Mouse (Mus musculus) heart, embryonic 16.5 days (tissue): Measurements from ENCODE around the gene Cit. TPM values are rescaled to one million over a fixed set of nuclear protein-coding genes. Genes with fewer than 3 reads are reported as not detected.

Experiments
- ATAC-seq: fragments of 200-750 bp; cut with Nextera tagmentation; replicated peaks from 2 replicates; pipeline ENCODE4 v1.8.0; 2017; ENCODE audit warnings: moderate number of reproducible peaks; ENCODE audit not compliant: insufficient read depth, low FRiP score; ENCODE audit errors: extremely low read depth
- H3K27ac ChIP-seq: fragments of 300-500 bp; sonication (generic); 2 replicates; pipeline ENCODE4 v1.5.1; 2014; ENCODE audit warnings: mild to moderate bottlenecking, low read length, control low read depth, moderate library complexity
- H3K27me3 ChIP-seq: fragments of 300-500 bp; sonication (generic); 2 replicates; pipeline ENCODE4 v1.6.1; 2014; ENCODE audit warnings: low read length, mixed read lengths; ENCODE audit not compliant: control insufficient read depth, insufficient read depth
- H3K36me3 ChIP-seq: fragments of 300-500 bp; sonication (generic); 2 replicates; pipeline ENCODE4 v1.6.1; 2014; ENCODE audit not compliant: control insufficient read depth, insufficient read depth
- H3K4me1 ChIP-seq: fragments of 300-500 bp; sonication (generic); 2 replicates; pipeline ENCODE4 v1.6.1; 2014; ENCODE audit warnings: low read length, mixed read lengths; ENCODE audit not compliant: control insufficient read depth, insufficient read depth
- H3K4me2 ChIP-seq: fragments of 300-500 bp; sonication (generic); 2 replicates; pipeline ENCODE4 v1.6.1; 2014; ENCODE audit warnings: low read depth, mild to moderate bottlenecking, control low read depth, low read length
- H3K4me3 ChIP-seq: fragments of 300-500 bp; sonication (generic); 2 replicates; pipeline ENCODE4 v1.5.1; 2014; ENCODE audit warnings: mild to moderate bottlenecking, control low read depth, low read length
- H3K9ac ChIP-seq: fragments of 300-500 bp; sonication (generic); 2 replicates; pipeline ENCODE4 v1.6.1; 2014; ENCODE audit warnings: low read length, control low read depth
- H3K9me3 ChIP-seq: fragments of 300-500 bp; sonication (generic); replicated peaks from 2 replicates; pipeline ENCODE4 v1.6.1; 2016; ENCODE audit warnings: low read length; ENCODE audit not compliant: control insufficient read depth
- WGBS: fragments of 180-500 bp; shearing (Covaris S2); extraction: QIAGEN DNeasy Blood & Tissue Kit; methylation state at CpG from one replicate; pipeline ENCODE4 v1.1.7; 2014; 5-methylcytosine and 5-hydroxymethylcytosine counted together
- polyA plus RNA-seq: library from polyadenylated mRNA; unstranded; fragments of >200 nt; fragmentation: Nextera tagmentation; extraction: Ambion mirVana; gene quantifications from 2 replicates; pipeline ENCODE4 v1.2.1, GENCODE M21; 2015

Gene Cit
- polyA plus RNA-seq, 1 experiment from 2014 or later: 21.7 TPM

GRCm38 (mm10) chr5:115957177-115957576 is 112.1 kb downstream of the Cit start:
- no peak overlapping the region for H3K9ac ChIP-seq
- H3K36me3 ChIP-seq: peaks cover 45% of the 10 kb centered on the region
- no peak overlapping the region for H3K4me2 ChIP-seq
- H3K4me1 ChIP-seq: no peaks in the 10 kb centered on the region
- no peak overlapping the region for H3K4me3 ChIP-seq
- no peak for ATAC-seq
- H3K9me3 ChIP-seq: 0 out of 2 replicates have a peak, but pooled peaks cover 7% of the 10 kb centered on the region
- 97% methylated on average over 6 of the region's 6 CpGs for WGBS
- no peaks in the 10 kb centered on the region for H3K27me3 ChIP-seq
- H3K27ac ChIP-seq: no peak overlapping the region

DNA sequence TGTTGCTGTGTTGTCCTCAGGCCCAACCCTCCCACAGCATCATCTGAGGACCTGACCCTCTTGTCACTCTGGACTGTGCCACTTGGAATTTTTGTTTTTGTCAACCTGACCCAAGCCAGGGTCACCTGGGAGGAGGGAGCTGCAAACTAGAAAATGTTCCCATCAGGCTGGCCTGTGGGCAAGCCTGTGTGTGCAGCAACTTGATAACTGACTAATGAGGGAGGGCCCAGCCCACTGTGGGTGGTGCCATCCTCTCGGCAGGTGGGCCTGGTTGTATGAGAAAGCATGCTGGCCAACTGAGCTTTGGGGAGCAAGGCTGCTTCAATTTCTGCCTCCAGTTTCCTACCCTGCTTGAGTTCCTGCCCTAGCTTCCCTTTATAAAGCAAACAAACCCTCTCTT is 113.3 kb downstream of the Cit start:
- H3K4me1 ChIP-seq: no peaks in the 10 kb centered on the region
- WGBS: 83% methylated on average over 1 of the region's 1 CpGs
- H3K36me3 ChIP-seq: peaks cover 35% of the 10 kb centered on the region
- no peak for ATAC-seq
- H3K9ac ChIP-seq: no peak overlapping the region
- no peak overlapping the region for H3K4me3 ChIP-seq
- H3K27me3 ChIP-seq: no peaks in the 10 kb centered on the region
- H3K27ac ChIP-seq: no peak overlapping the region
- 0 out of 2 replicates have a peak, but pooled peaks cover 7% of the 10 kb centered on the region for H3K9me3 ChIP-seq
- H3K4me2 ChIP-seq: no peak overlapping the region

DNA sequence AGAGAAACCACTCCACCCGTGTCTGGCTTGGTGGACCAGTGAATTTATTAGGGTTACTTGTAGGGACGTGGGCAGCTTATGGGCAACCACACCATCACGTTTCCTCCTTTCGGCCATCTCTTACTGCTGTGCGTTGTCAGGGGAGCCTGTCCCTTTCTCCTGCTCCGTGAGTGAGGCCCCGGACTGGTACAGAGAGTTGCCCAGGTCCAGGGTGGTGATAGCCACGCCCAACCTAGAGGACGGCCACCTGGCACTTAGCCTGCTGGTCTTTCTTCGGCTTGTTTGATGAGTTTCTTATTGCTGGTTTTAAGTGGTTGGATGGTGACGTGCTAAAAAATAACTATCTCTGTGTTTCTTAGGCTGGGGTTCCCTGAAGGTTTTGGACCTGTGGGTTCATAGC is 113.7 kb downstream of the Cit start:
- Histone ChIP-seq H3K9ac (no peak overlapping the region), H3K27me3 (no peaks in the 10 kb centered on the region), H3K4me2 (no peak overlapping the region), H3K4me1 (no peaks in the 10 kb centered on the region), H3K36me3 (peaks cover 30% of the 10 kb centered on the region), H3K4me3 (no peak overlapping the region), H3K9me3 (0 out of 2 replicates have a peak, but pooled peaks cover 7% of the 10 kb centered on the region), H3K27ac (no peak overlapping the region)
- 84% methylated on average over 11 of the region's 11 CpGs for WGBS
- ATAC-seq: no peak

GRCm38 (mm10) chr5:115961809-115962208 is 116.7 kb downstream of the Cit start:
- Histone ChIP-seq H3K27me3 (no peaks in the 10 kb centered on the region), H3K9ac (no peak overlapping the region), H3K9me3 (0 out of 2 replicates have a peak, but pooled peaks cover 4% of the 10 kb centered on the region), H3K4me2 (no peak overlapping the region), H3K36me3 (peaks cover 11% of the 10 kb centered on the region), H3K27ac (no peak overlapping the region), H3K4me1 (no peaks in the 10 kb centered on the region), H3K4me3 (no peak overlapping the region)
- 88% methylated on average over 9 of the region's 9 CpGs for WGBS
- ATAC-seq: no peak

DNA sequence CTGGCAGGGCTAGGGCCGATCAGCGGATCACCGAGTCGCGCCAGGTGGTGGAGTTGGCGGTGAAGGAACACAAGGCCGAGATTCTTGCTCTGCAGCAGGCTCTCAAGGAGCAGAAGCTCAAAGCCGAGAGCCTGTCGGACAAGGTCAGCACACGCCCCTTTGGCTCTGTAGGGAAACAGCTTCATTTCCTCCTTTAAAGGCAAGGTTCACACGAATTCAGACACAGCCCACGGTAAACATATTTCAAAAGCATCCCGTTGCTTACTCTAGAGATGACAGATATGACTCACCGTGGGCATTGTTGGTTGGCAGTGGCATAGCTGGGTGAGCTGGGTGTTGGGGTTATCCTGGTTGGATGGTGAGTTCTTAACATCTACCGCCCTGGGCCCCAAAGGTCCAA is 126.2 kb downstream of the Cit start:
- Histone ChIP-seq H3K36me3 (peaks cover 14% of the 10 kb centered on the region; the same call in 1 of the 2 replicates), H3K9ac (no peak overlapping the region), H3K4me2 (no peak overlapping the region), H3K27ac (no peak overlapping the region), H3K27me3 (no peaks in the 10 kb centered on the region), H3K4me3 (no peak overlapping the region), H3K9me3 (no peaks in the 10 kb centered on the region), H3K4me1 (no peaks in the 10 kb centered on the region)
- no peak for ATAC-seq
- WGBS: 86% methylated on average over 15 of the region's 15 CpGs

DNA sequence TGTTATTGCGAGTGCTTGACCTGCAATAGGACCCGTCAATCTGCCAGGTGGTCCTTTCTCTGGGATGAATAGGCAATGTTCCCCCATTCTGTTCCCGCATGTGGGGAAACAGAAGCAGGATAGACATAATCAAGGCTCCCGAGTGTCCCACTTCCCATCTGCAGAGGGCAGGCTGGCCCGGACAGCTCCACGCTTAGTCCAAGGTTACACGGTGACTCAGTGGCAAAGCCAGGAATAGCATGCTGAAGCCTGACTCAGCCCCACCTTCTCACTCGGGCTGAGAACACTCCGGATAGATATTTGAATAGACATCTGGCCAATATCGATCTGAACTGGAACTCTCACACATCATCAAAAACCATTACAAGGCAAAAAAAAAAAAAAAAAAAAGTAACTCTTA is 130.6 kb downstream of the Cit start:
- Histone ChIP-seq H3K27me3 (no peaks in the 10 kb centered on the region), H3K36me3 (peaks cover 14% of the 10 kb centered on the region; the same call in 1 of the 2 replicates), H3K4me2 (no peak overlapping the region), H3K4me3 (no peak overlapping the region), H3K9me3 (no peaks in the 10 kb centered on the region), H3K4me1 (no peaks in the 10 kb centered on the region), H3K9ac (no peak overlapping the region), H3K27ac (no peak overlapping the region)
- no peak for ATAC-seq
- 80% methylated on average over 10 of the region's 10 CpGs for WGBS

GRCm38 (mm10) chr5:115976446-115976845 is 131.4 kb downstream of the Cit start:
- H3K4me2 ChIP-seq: no peak overlapping the region
- H3K36me3 ChIP-seq: peaks cover 9% of the 10 kb centered on the region; the same call in 1 of the 2 replicates
- no peak for ATAC-seq
- 94% methylated on average over 5 of the region's 5 CpGs for WGBS
- no peaks in the 10 kb centered on the region for H3K4me1 ChIP-seq
- H3K9ac ChIP-seq: no peak overlapping the region
- H3K27ac ChIP-seq: no peak overlapping the region
- no peaks in the 10 kb centered on the region for H3K27me3 ChIP-seq
- H3K9me3 ChIP-seq: no peaks in the 10 kb centered on the region
- no peak overlapping the region for H3K4me3 ChIP-seq

DNA sequence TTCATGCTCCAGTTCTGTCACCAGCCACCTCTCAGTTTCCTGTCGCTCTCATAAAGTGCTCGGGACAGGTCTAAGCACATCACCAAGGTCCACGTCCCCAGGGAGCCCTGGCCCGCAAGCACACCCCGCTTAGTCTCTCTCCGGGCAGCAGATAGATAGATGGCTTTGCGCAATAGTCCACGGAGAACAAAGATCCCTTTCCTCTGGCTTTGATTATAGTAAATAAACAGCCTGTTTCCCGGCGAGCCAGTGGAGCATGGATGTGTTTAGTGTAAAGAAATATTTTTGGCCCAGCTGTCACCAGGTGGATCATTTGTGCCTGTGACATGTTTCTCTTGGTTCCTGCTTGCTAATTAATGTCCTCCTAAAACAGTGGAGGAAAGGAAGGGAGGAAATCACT is 132.2 kb downstream of the Cit start:
- Histone ChIP-seq H3K36me3 (peaks cover 9% of the 10 kb centered on the region; the same call in 1 of the 2 replicates), H3K27me3 (no peaks in the 10 kb centered on the region), H3K9ac (no peak overlapping the region), H3K4me3 (no peak overlapping the region), H3K4me1 (no peaks in the 10 kb centered on the region), H3K27ac (peak overlapping the region; percentile 61), H3K4me2 (peak overlapping the region; percentile 4; the same call in 1 of the 2 replicates), H3K9me3 (no peaks in the 10 kb centered on the region)
- ATAC-seq: no peak
- WGBS: 51% methylated on average over 10 of the region's 10 CpGs

GRCm38 (mm10) chr5:115977757-115978156 is 132.7 kb downstream of the Cit start:
- 0 out of 2 replicates have a peak, but pooled peaks have one; percentile 34 for ATAC-seq
- Histone ChIP-seq H3K9ac (no peak overlapping the region), H3K27me3 (no peaks in the 10 kb centered on the region), H3K4me2 (no peak overlapping the region), H3K4me1 (peaks cover 2% of the 10 kb centered on the region; the same call in 1 of the 2 replicates), H3K9me3 (no peaks in the 10 kb centered on the region), H3K36me3 (peaks cover 8% of the 10 kb centered on the region; the same call in 1 of the 2 replicates), H3K4me3 (no peak overlapping the region), H3K27ac (peak overlapping the region; percentile 61)
- 61% methylated on average over 10 of the region's 10 CpGs for WGBS
